Mouse (Mus musculus): ENCODE measurements at regions not wholly inside any gene's neighbourhood (a gene's known extent, or its start where the extent isn't known, plus 50 kb on each side); places are given as distances from the start of the nearest gene placed in this dataset.

- in situ Hi-C loops (cut with MseI, MboI) = no loop called here
Measured at GRCm38 (mm10) chr2:57772315-57772714, 225.4 kb upstream of the Galnt5 start.

- in situ Hi-C loops (cut with MseI, MboI) = no loop called here
Measured at GRCm38 (mm10) chr2:57776154-57776553, 221.5 kb upstream of the Galnt5 start.

GRCm38 (mm10) chr2:57780836-57781235 lies 216.8 kb upstream of the Galnt5 start:
- in situ Hi-C loops (cut with MseI, MboI) = no loop called here

- in situ Hi-C loops (cut with MseI, MboI) = no loop called here
Measured at GRCm38 (mm10) chr2:57793519-57794296, 204.0 kb upstream of the Galnt5 start.

- in situ Hi-C loops (cut with MseI, MboI) = no loop called here
Measured at GRCm38 (mm10) chr2:57799279-57799678, 198.4 kb upstream of the Galnt5 start.

- in situ Hi-C loops (cut with MseI, MboI) = no loop called here
Measured at GRCm38 (mm10) chr2:57807911-57808310, 189.8 kb upstream of the Galnt5 start.

- in situ Hi-C loops (cut with MseI, MboI) = no loop called here
Measured at GRCm38 (mm10) chr2:57812996-57813395, 184.7 kb upstream of the Galnt5 start.

GRCm38 (mm10) chr2:57820343-57820742 lies 177.3 kb upstream of the Galnt5 start:
- in situ Hi-C loops (cut with MseI, MboI) = no loop called here

GRCm38 (mm10) chr2:57820923-57821322 lies 176.8 kb upstream of the Galnt5 start:
- in situ Hi-C loops (cut with MseI, MboI) = no loop called here

- in situ Hi-C loops (cut with MseI, MboI) = loop anchor here in 1 of 2 experiments (25.0 kb wide), 1 partner anchor 1716 kb away; no protein-coding TSS in a partner anchor
Measured at GRCm38 (mm10) chr2:57828284-57828683, 169.4 kb upstream of the Galnt5 start.

- in situ Hi-C loops (cut with MseI, MboI) = loop anchor here in 1 of 2 experiments (25.0 kb wide), 1 partner anchor 1720 kb away; no protein-coding TSS in a partner anchor
Measured at GRCm38 (mm10) chr2:57832565-57833355, 164.9 kb upstream of the Galnt5 start.

GRCm38 (mm10) chr2:57845135-57845534 lies 152.5 kb upstream of the Galnt5 start:
- in situ Hi-C loops (cut with MseI, MboI) = loop anchor here in 1 of 2 experiments (25.0 kb wide), 1 partner anchor 1733 kb away; no protein-coding TSS in a partner anchor

- in situ Hi-C loops (cut with MseI, MboI) = loop anchor here in 1 of 2 experiments (25.0 kb wide), 1 partner anchor 1735 kb away; no protein-coding TSS in a partner anchor
Measured at GRCm38 (mm10) chr2:57847707-57848106, 150.0 kb upstream of the Galnt5 start.

GRCm38 (mm10) chr2:57849338-57850057 lies 148.2 kb upstream of the Galnt5 start:
- in situ Hi-C loops (cut with MseI, MboI) = loop anchor here in 1 of 2 experiments (25.0 kb wide), 1 partner anchor 1737 kb away; no protein-coding TSS in a partner anchor

- in situ Hi-C loops (cut with MseI, MboI) = no loop called here
Measured at GRCm38 (mm10) chr2:57850058-57850400, 147.7 kb upstream of the Galnt5 start.

- in situ Hi-C loops (cut with MseI, MboI) = no loop called here
Measured at GRCm38 (mm10) chr2:57856524-57857107, 141.1 kb upstream of the Galnt5 start.

GRCm38 (mm10) chr2:57865289-57865688 lies 132.4 kb upstream of the Galnt5 start:
- in situ Hi-C loops (cut with MseI, MboI) = no loop called here

GRCm38 (mm10) chr2:57868046-57868445 lies 129.6 kb upstream of the Galnt5 start:
- in situ Hi-C loops (cut with MseI, MboI) = no loop called here

- in situ Hi-C loops (cut with MseI, MboI) = loop anchor here in 1 of 2 experiments (25.0 kb wide), 1 partner anchor 1788 kb away; no protein-coding TSS in a partner anchor
Measured at GRCm38 (mm10) chr2:57900168-57900567, 97.5 kb upstream of the Galnt5 start.

- in situ Hi-C loops (cut with MseI, MboI) = loop anchor here in 1 of 2 experiments (25.0 kb wide), 1 partner anchor 1788 kb away; no protein-coding TSS in a partner anchor
Measured at GRCm38 (mm10) chr2:57900580-57901247, 97.0 kb upstream of the Galnt5 start.
